Mouse (Mus musculus) E14TG2a.4 (cell line): ENCODE measurements around the gene Man2a1.

ENCODE experiments used
- CTCF ChIP-seq: conservative IDR thresholded peaks from 2 replicates; pipeline ENCODE4 v1.5.1; 2014; ENCODE audit warnings: low read length
- POU5F1 ChIP-seq: IDR thresholded peaks from 2 replicates; pipeline ENCODE4 v1.6.1; 2014; ENCODE audit warnings: low read length, borderline replicate concordance

GRCm38 (mm10) chr17:64553358-64553757 lies 47.2 kb upstream of the Man2a1 start:
- TF ChIP-seq POU5F1 (no peak), CTCF (no peak)
